Comparison of ENCODE assay signal across 8 mouse cellular contexts in the genomic region with DNA sequence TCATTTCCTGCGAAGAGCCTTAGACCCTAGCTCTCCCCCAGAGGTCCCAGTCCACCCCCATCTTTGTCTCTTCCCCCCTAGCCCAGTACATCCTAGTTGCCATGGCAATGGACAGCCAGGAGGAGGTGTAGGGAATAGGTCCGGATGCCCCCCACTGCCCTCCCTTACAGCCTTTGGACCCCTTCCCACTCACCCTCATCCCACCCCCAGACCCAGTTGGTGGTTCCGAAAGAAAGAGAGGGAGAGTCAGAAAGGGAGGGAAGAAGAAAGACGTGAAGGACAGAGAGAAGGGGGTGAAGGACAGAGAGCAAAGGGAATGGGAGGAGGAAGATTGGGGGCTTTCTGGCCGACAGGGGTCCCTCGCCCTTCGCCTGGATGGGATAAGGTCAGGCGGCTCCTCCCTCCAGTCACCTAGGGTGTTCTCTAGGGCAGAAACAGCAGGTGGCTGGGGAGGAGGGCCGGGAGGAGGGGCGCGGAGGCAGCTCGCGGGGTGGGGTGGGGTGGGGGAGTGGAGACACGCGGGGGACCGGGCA. TPM values are rescaled to one million over a fixed set of nuclear protein-coding genes. Genes with fewer than 3 reads are reported as not detected.
DNase-seq lines count a peak whose midpoint lies in the region; ATAC-seq and TF ChIP-seq lines count a peak whose summit lies in the region.

No protein-coding gene starts in this region.

- under 1% methylated on average over 10 of the region's 16 CpGs for WGBS in kidney, postnatal 0 days
- WGBS in forebrain, embryonic 16.5 days = 0% methylated on average over 8 of the region's 16 CpGs
- WGBS in midbrain, embryonic 11.5 days = 2% methylated on average over 16 of the region's 16 CpGs

- H3K36me3 ChIP-seq in kidney, postnatal 0 days (ENCODE audit: insufficient read depth, low read length) = no peaks in the 10 kb centered on the region
- H3K36me3 ChIP-seq in forebrain, embryonic 16.5 days (ENCODE audit: control insufficient read depth, insufficient read depth) = no peaks in the 10 kb centered on the region
- no peaks in the 10 kb centered on the region for H3K36me3 ChIP-seq in midbrain, embryonic 11.5 days (ENCODE audit: control insufficient read depth, insufficient read depth, low read length)

- peak; percentile 25 for DNase-seq in kidney, postnatal 0 days (ENCODE audit: low spot score)
- DNase-seq in kidney, adult 9 months = no peak
- peak; percentile 48 for DNase-seq in cerebellum, adult 8-10 months
- DNase-seq in midbrain, embryonic 11.5 days (ENCODE audit: low spot score, missing footprints) = no peak
- no peak for DNase-seq in adrenal gland, adult (ENCODE audit: inconsistent age in 2 of 2, low spot score in 1 of 2)
- DNase-seq in kidney, postnatal 36 days = no peak

- peak; percentile 14; the same call in 1 of the 2 replicates for ATAC-seq in kidney, postnatal 0 days (replicated peaks; ENCODE audit: low FRiP score, low read depth)
- peak; percentile 17 for ATAC-seq in forebrain, embryonic 16.5 days
- ATAC-seq in midbrain, embryonic 11.5 days (ENCODE audit: low FRiP score) = peak; percentile 45; the same call in 1 of the 2 replicates
- no peak for ATAC-seq in activated CD4-positive, CD25-positive, alpha-beta regulatory T cell, adult 4 months

- TF ChIP-seq CTCF in kidney, postnatal 0 days (IDR thresholded peaks at IDR 0.05; ENCODE audit: low read depth) = 0 out of 2 replicates have a peak, but pooled peaks have one; percentile 10

- peak overlapping the region; percentile 55 for H3K9ac ChIP-seq in kidney, postnatal 0 days (ENCODE audit: low read depth, low read length)
- H3K9ac ChIP-seq in forebrain, embryonic 16.5 days (replicated peaks; ENCODE audit: low read depth, low read length) = peak overlapping the region; percentile 75
- peak overlapping the region; percentile 82 for H3K9ac ChIP-seq in midbrain, embryonic 11.5 days (ENCODE audit: low read length)

- H3K9me3 ChIP-seq in kidney, postnatal 0 days (replicated peaks; ENCODE audit: low read length) = no peaks in the 10 kb centered on the region
- H3K9me3 ChIP-seq in forebrain, embryonic 16.5 days (ENCODE audit: control insufficient read depth, low read length) = no peaks in the 10 kb centered on the region
- no peaks in the 10 kb centered on the region for H3K9me3 ChIP-seq in midbrain, embryonic 11.5 days (ENCODE audit: control insufficient read depth, low read length)

- peak overlapping the region; percentile 38 for H3K4me3 ChIP-seq in kidney, postnatal 0 days (replicated peaks; ENCODE audit: low read depth, low read length)
- H3K4me3 ChIP-seq in forebrain, embryonic 16.5 days (replicated peaks; ENCODE audit: low read length) = peak overlapping the region; percentile 63
- peak overlapping the region; percentile 53 for H3K4me3 ChIP-seq in midbrain, embryonic 11.5 days (ENCODE audit: low read depth, low read length)

- peaks cover 7% of the 10 kb centered on the region for H3K4me1 ChIP-seq in kidney, postnatal 0 days (replicated peaks; ENCODE audit: insufficient read depth, low read length)
- peaks cover 55% of the 10 kb centered on the region for H3K4me1 ChIP-seq in forebrain, embryonic 16.5 days (replicated peaks; ENCODE audit: control insufficient read depth, insufficient read depth, low read length)
- H3K4me1 ChIP-seq in midbrain, embryonic 11.5 days (ENCODE audit: control insufficient read depth, insufficient read depth, low read length) = peaks cover 29% of the 10 kb centered on the region

- H3K27ac ChIP-seq in kidney, postnatal 0 days = no peak overlapping the region
- peak overlapping the region; percentile 54 for H3K27ac ChIP-seq in forebrain, embryonic 16.5 days (ENCODE audit: low read length)
- H3K27ac ChIP-seq in midbrain, embryonic 11.5 days (ENCODE audit: low read depth, low read length) = peak overlapping the region; percentile 67

- H3K27me3 ChIP-seq in kidney, postnatal 0 days (ENCODE audit: insufficient read depth, low read length) = 0 out of 2 replicates have a peak, but pooled peaks cover 3% of the 10 kb centered on the region
- no peaks in the 10 kb centered on the region for H3K27me3 ChIP-seq in forebrain, embryonic 16.5 days (replicated peaks; ENCODE audit: control insufficient read depth, insufficient read depth, low read length)
- peaks cover 5% of the 10 kb centered on the region; the same call in 1 of the 2 replicates for H3K27me3 ChIP-seq in midbrain, embryonic 11.5 days (ENCODE audit: control insufficient read depth, insufficient read depth, low read length)

- H3K4me2 ChIP-seq in kidney, postnatal 0 days (ENCODE audit: low read length) = peak overlapping the region; percentile 71
- peak overlapping the region; percentile 46 for H3K4me2 ChIP-seq in forebrain, embryonic 16.5 days (ENCODE audit: low read length)
- peak overlapping the region; percentile 85 for H3K4me2 ChIP-seq in midbrain, embryonic 11.5 days

RNA-seq across cellular contexts. Expression of gene Gpr162, which starts 0.6 kb away (rescaled TPM):
- polyA plus RNA-seq in kidney, postnatal 0 days (2015; fragmentation: Nextera tagmentation; extraction: Ambion mirVana) = 1.5 and 2.2 TPM in 2 replicates
- polyA plus RNA-seq in forebrain, embryonic 16.5 days (2015; fragmentation: Nextera tagmentation; extraction: Ambion mirVana) = 21.8 and 28.8 TPM in 2 replicates
- polyA plus RNA-seq in midbrain, embryonic 11.5 days (2014; fragmentation: Nextera tagmentation; extraction: Ambion mirVana) = 1.6 and 2.1 TPM in 2 replicates
- polyA plus RNA-seq in activated CD4-positive, CD25-positive, alpha-beta regulatory T cell, adult 4 months (2017; shearing (Covaris generic)) = under 1 TPM in 1 of 2 experiments, not detected in 1; 0.21 TPM

RNA-seq across cellular contexts. Expression of gene P3h3, which starts 5.6 kb away (rescaled TPM):
- polyA plus RNA-seq in kidney, postnatal 0 days (2015; fragmentation: Nextera tagmentation; extraction: Ambion mirVana) = 14.7 and 14.8 TPM in 2 replicates
- 13.0 and 16.8 TPM in 2 replicates for polyA plus RNA-seq in forebrain, embryonic 16.5 days (2015; fragmentation: Nextera tagmentation; extraction: Ambion mirVana)
- 7.8 and 7.9 TPM in 2 replicates for polyA plus RNA-seq in midbrain, embryonic 11.5 days (2014; fragmentation: Nextera tagmentation; extraction: Ambion mirVana)
- not detected for polyA plus RNA-seq in activated CD4-positive, CD25-positive, alpha-beta regulatory T cell, adult 4 months (2017; shearing (Covaris generic))

RNA-seq across cellular contexts. Expression of gene Gnb3, which starts 23.1 kb away (rescaled TPM):
- polyA plus RNA-seq in kidney, postnatal 0 days (2015; fragmentation: Nextera tagmentation; extraction: Ambion mirVana) = 0.98 and 1.2 TPM in 2 replicates
- polyA plus RNA-seq in forebrain, embryonic 16.5 days (2015; fragmentation: Nextera tagmentation; extraction: Ambion mirVana) = 0.42 and 0.75 TPM in 2 replicates
- 3.8 TPM in 2 replicates for polyA plus RNA-seq in midbrain, embryonic 11.5 days (2014; fragmentation: Nextera tagmentation; extraction: Ambion mirVana)
- under 1 TPM in 1 of 2 experiments, not detected in 1; 0.19 TPM for polyA plus RNA-seq in activated CD4-positive, CD25-positive, alpha-beta regulatory T cell, adult 4 months (2017; shearing (Covaris generic))

RNA-seq across cellular contexts. Expression of gene Cd4, which starts 24.8 kb away (rescaled TPM):
- 0.24 and 0.28 TPM in 2 replicates for polyA plus RNA-seq in kidney, postnatal 0 days (2015; fragmentation: Nextera tagmentation; extraction: Ambion mirVana)
- polyA plus RNA-seq in forebrain, embryonic 16.5 days (2015; fragmentation: Nextera tagmentation; extraction: Ambion mirVana) = 0.06 and 0.30 TPM in 2 replicates
- not detected in 2 replicates for polyA plus RNA-seq in midbrain, embryonic 11.5 days (2014; fragmentation: Nextera tagmentation; extraction: Ambion mirVana)
- polyA plus RNA-seq in activated CD4-positive, CD25-positive, alpha-beta regulatory T cell, adult 4 months (2017; shearing (Covaris generic)) = 100 to 1,000 TPM; 240 to 401 TPM

RNA-seq across cellular contexts. Expression of gene Cdca3, which starts 33.8 kb away (rescaled TPM):
- polyA plus RNA-seq in kidney, postnatal 0 days (2015; fragmentation: Nextera tagmentation; extraction: Ambion mirVana) = 85.1 and 91.2 TPM in 2 replicates
- polyA plus RNA-seq in forebrain, embryonic 16.5 days (2015; fragmentation: Nextera tagmentation; extraction: Ambion mirVana) = 69.7 and 76.7 TPM in 2 replicates
- 225 and 244 TPM in 2 replicates for polyA plus RNA-seq in midbrain, embryonic 11.5 days (2014; fragmentation: Nextera tagmentation; extraction: Ambion mirVana)
- polyA plus RNA-seq in activated CD4-positive, CD25-positive, alpha-beta regulatory T cell, adult 4 months (2017; shearing (Covaris generic)) = 10 to 100 TPM; 43.4 to 57.7 TPM

Comparison
In these comparisons a context has a peak if more than half of its experiments do, and no peak if none do; other contexts are left out.
1. DNase-seq: peak in kidney, postnatal 0 days (single experiment) and cerebellum, adult 8-10 months (single experiment); none in kidney, adult 9 months (single experiment), midbrain, embryonic 11.5 days (single experiment), adrenal gland, adult (0 of 2) and kidney, postnatal 36 days (0 of 2).
2. Peak in every context shown above with its lines, with median percentiles within 50 percentile points of each other: H3K4me2 ChIP-seq, H3K4me3 ChIP-seq and H3K9ac ChIP-seq.